Mouse (Mus musculus) erythroid progenitor cell, adult 5-6 weeks (primary cell): ENCODE measurements around the gene Cd72. TPM values are rescaled to one million over a fixed set of nuclear protein-coding genes. Genes with fewer than 3 reads are reported as not detected.

ENCODE experiments used
- ATAC-seq: replicated peaks from 2 replicates; pipeline ENCODE4 v1.8.0; 2016; ENCODE audit warnings: moderate number of reproducible peaks, mild to moderate bottlenecking, moderate TSS enrichment, inconsistent platforms; ENCODE audit not compliant: poor library complexity, low FRiP score, severe bottlenecking
- total RNA-seq, 2 experiments: library from RNA; stranded (forward) in 1 of 2; stranded (reverse) in 1 of 2; fragments of 150-400 nt in 1 of 2; fragments of 186-747, 209-891 nt in 1 of 2; gene quantifications; 2 replicates each; pipeline versions ENCODE4 v1.2.3 to v1.2.4; 2015 to 2017; ENCODE audit warnings: low replicate concordance in 2 of 2

Cd72 gene
- total RNA-seq, 2 experiments from 2014 or later: 17.2 to 23.5 TPM

- peak; percentile 66; the same call in 1 of the 2 replicates for ATAC-seq
Observed at GRCm38 (mm10) chr4:43431690-43432089, 22.7 kb downstream of the Cd72 start.

GRCm38 (mm10) chr4:43428946-43429345 is 25.5 kb downstream of the Cd72 start, which contains the start of gene Fam166b:
Fam166b (minus strand) TSS chr4:43429134.
- ATAC-seq: no peak

- no peak for ATAC-seq
Observed at GRCm38 (mm10) chr4:43428180-43428861, 26.1 kb downstream of the Cd72 start.

GRCm38 (mm10) chr4:43427501-43428179 is 26.8 kb downstream of the Cd72 start:
- ATAC-seq: no peak

- ATAC-seq: no peak
Observed at GRCm38 (mm10) chr4:43426487-43426886, 27.9 kb downstream of the Cd72 start.

GRCm38 (mm10) chr4:43425648-43426380 is 28.6 kb downstream of the Cd72 start:
- no peak for ATAC-seq

- ATAC-seq: no peak
Observed at GRCm38 (mm10) chr4:43425197-43425596, 29.2 kb downstream of the Cd72 start.

GRCm38 (mm10) chr4:43424072-43424471 is 30.4 kb downstream of the Cd72 start:
- ATAC-seq: no peak

- no peak for ATAC-seq
Observed at GRCm38 (mm10) chr4:43423267-43423934, 31.0 kb downstream of the Cd72 start.

GRCm38 (mm10) chr4:43421632-43422240 is 32.7 kb downstream of the Cd72 start:
- no peak for ATAC-seq

GRCm38 (mm10) chr4:43420305-43420704 is 34.1 kb downstream of the Cd72 start:
- peak; percentile 63; the same call in 1 of the 2 replicates for ATAC-seq

- no peak for ATAC-seq
Observed at GRCm38 (mm10) chr4:43419801-43420281, 34.6 kb downstream of the Cd72 start.

- ATAC-seq: no peak
Observed at GRCm38 (mm10) chr4:43418973-43419656, 35.3 kb downstream of the Cd72 start.

GRCm38 (mm10) chr4:43418450-43418849 is 36.0 kb downstream of the Cd72 start:
- ATAC-seq: no peak

GRCm38 (mm10) chr4:43417269-43418062 is 37.0 kb downstream of the Cd72 start:
- ATAC-seq: no peak

GRCm38 (mm10) chr4:43416071-43416490 is 38.3 kb downstream of the Cd72 start:
- no peak for ATAC-seq

GRCm38 (mm10) chr4:43415221-43416070 is 39.0 kb downstream of the Cd72 start:
- no peak for ATAC-seq
